Mouse (Mus musculus) layer of hippocampus, postnatal 10 days (tissue): ENCODE measurements at regions not wholly inside any gene's neighbourhood (a gene's known extent, or its start where the extent isn't known, plus 50 kb on each side); places are given as distances from the start of the nearest gene placed in this dataset.

Source experiments
- DNase-seq, 2 experiments: peaks; one replicate each; pipeline ENCODE4 v3.0.0; 2021; ENCODE audit warnings: low spot score in 2 of 2

GRCm38 (mm10) chr5:120313984-120314383, 117.5 kb upstream of the Lhx5 start:
- DNase-seq = no peak

DNA sequence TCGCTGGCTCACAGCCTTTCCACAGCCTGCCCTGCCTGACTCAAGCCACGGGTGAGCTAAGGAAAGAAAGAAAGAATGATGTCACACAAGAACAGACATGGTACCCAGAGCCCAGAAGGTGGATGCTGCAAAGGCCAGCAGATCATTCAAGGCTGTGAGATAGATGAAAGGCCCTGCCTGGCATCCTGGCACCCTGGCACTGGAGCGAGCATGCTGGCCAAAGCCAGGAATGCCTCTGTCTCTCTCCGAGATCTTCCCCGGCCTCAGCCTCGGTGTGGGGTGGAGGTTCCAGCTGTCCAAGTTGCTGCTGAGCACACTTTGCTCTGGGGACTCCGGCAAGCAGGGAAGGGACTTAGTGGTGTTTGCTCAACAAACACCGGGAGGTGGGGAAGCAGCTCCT, 116.4 kb upstream of the Lhx5 start:
- DNase-seq = no peak

- DNase-seq = no peak
These were observed 112.5 kb upstream of the Lhx5 start for GRCm38 (mm10) chr5:120318951-120319350.

- DNase-seq = no peak
These were observed 109.3 kb upstream of the Lhx5 start for GRCm38 (mm10) chr5:120322031-120322731.

- no peak for DNase-seq
These were observed 108.7 kb upstream of the Lhx5 start for GRCm38 (mm10) chr5:120322732-120323316.

DNA sequence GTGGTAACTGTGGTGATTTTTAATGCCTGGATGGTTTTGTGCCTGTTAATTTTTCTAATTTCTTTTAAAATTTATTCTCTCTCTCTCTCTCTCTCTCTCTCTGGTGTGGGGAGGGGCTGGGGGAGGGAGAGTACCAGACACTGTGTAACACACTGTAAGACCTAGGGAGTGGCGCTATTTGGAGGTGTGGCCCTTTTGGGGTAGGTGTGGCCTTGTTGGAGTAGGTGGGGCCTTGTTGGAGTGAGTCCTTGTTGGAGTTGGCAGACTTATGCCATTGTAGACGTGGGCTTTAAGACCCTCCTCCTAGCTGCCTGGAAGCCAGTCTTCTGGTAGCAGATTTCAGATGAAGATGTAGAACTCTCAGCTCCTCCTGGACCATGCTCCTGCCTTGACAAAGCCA, 107.4 kb upstream of the Lhx5 start:
- DNase-seq = no peak

GRCm38 (mm10) chr5:120325386-120325910, 106.1 kb upstream of the Lhx5 start:
- DNase-seq = no peak

DNA sequence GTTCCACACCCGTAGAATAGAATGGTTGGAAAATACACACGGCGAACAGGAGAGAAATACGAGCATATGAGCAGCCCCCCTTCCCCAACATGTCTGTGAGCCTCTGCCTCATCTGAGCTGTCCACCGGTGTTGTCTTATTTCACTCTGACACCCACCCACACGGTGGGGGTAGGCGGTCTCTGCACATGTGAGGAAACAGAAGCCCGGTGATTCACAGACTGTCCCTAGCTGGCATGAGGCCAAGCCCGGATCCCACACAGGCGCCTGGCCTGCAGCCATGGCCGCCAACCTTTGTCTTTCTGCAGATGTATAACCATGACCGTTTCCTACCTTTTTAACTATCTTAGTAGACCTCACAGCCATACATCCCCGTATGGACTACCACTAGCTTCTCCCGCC, 99.5 kb upstream of the Lhx5 start:
- DNase-seq = peak in 1 of 2 experiments; percentile 28

- DNase-seq = no peak
These were observed 92.3 kb upstream of the Lhx5 start for GRCm38 (mm10) chr5:120339162-120339561.

DNA sequence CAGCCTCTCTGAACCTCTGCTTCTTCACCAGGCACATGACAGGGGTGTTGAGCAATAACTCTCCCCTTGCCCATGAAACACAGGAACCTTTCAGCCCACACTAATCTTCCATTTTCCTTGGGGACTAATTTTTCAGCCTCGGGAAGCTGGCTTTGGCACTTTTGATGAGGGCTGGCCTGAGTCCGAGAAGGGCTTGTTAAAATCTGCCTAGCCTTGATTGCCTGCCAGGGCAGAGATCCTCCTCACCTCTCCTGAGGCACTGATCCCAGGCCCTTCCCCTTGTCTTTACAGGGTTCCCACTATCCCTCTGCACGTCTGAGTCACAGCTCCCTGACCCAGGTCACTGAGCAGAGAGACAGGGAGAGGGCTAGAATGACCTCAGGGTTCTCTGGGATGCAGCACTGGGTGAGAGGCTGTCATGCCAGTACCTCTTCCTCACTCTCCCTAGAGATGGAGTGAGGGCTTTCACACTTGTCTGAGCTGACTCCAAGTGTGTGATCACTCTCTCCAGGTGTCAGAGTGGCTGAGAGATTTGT, 90.7 kb upstream of the Lhx5 start:
- DNase-seq = no peak

GRCm38 (mm10) chr5:120350461-120350860, 81.0 kb upstream of the Lhx5 start:
- DNase-seq = no peak

GRCm38 (mm10) chr5:120351827-120352226, 79.7 kb upstream of the Lhx5 start:
- no peak for DNase-seq

DNA sequence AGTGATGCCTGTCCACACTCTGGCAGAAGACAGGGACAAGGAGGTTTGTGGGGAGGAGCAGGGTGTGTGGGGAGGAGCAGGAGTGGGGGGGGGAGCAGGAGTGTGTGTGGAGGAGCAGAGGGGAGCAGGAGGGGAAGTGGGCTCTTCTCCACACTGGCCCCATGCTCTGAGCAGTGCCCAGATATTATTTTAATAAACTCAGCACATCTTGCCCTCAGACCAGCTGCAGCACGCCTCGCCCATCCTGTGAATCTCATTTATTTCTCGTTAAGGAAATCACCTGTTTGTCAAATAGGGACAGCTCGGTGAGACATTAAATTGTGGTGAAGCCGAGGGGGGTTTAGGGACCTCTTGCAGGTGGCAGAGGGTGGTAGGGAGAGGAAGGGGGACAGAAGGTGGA, 77.8 kb upstream of the Lhx5 start:
- DNase-seq = no peak

- DNase-seq = no peak
These were observed 74.5 kb upstream of the Lhx5 start for GRCm38 (mm10) chr5:120356950-120357349.

GRCm38 (mm10) chr5:120358084-120358690, 73.3 kb upstream of the Lhx5 start:
- no peak for DNase-seq

DNA sequence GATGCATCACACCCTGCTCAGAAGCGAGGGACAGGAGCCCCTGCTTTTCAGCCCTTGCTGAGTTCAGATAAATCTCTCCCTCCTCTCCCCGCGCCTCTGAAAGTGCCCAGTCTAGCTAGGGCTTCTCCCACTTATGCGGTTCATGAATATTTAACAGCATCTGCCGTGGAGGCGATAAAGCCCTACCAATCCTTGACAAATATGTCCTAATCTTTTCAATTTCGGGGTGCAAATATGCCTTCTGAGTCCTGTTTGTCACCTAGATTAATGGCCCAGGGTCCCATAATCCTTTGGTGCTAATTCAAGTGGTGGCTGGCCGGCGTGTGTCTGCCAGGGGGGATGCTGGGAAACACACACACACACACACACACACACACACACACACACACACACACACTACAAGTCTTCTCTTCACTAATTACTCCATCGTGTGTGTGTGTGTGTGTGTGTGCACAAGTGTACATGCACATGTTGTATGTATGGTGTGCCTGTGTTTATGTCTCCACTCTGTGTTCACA, 65.5 kb upstream of the Lhx5 start:
- DNase-seq = peak; percentile 15 to 31

DNA sequence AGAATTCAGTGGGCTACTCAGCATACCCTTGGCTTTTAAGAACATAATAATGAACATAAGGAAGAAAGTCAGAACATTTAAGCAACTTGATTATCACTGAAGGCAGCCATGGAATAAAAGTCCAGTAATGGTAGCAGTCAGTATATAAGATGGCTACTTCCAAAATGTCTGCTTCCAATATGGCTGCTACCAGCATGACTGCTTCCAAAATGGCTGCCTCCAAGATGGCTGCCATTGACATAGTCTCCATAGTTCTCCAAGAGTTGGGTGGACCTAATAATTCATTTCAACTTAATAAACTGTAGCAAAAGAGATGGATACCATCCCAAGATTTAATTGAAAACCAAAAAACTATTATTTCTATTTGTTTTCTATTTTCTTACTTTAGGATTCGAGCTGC, 62.7 kb upstream of the Lhx5 start:
- DNase-seq = no peak

GRCm38 (mm10) chr5:120371176-120371819, 60.2 kb upstream of the Lhx5 start:
- DNase-seq = peak in 1 of 2 experiments; percentile 15

DNA sequence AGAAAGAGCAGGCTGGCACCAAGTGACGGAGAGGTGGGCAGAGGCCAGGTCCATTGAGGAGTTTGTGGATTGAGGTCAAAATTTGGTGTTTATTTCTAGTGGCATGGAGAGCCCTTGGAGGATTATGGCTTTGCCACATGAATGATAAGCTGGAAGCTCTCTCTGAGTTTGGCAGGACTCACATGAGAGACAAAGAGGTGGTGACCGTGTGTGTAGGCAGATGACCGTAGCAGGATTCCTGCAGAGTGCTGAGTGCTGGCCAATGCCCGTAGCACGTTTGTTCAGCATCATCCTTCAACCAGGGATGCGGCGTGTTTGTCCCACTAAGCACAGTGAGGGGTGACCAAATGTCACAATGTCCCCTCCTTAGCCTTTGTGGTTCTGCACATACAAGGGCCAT, 58.1 kb upstream of the Lhx5 start:
- no peak for DNase-seq
